Mouse (Mus musculus) urinary bladder, adult 2 months (tissue): ENCODE measurements around the gene Dusp13. TPM values are rescaled to one million over a fixed set of nuclear protein-coding genes. Genes with fewer than 3 reads are reported as not detected.

Experiments
- DNase-seq: peaks from one replicate; pipeline ENCODE4 v3.0.0; 2022; ENCODE audit warnings: low spot score
- polyA plus RNA-seq: library from polyadenylated mRNA; depleted of rRNA; stranded (reverse); fragments of >200 nt; gene quantifications from 2 replicates; pipeline ENCODE4 v1.2.3, GENCODE M21; 2012; rRNA removed

The Dusp13 gene
- 0.33 TPM in 1 of 2 replicates, not detected in the other for polyA plus RNA-seq

GRCm38 (mm10) chr14:21750881-21751542, at the start of gene Dusp13:
TSS of gene Dusp13 (minus strand) at chr14:21751181.
- DNase-seq = peak; percentile 57

GRCm38 (mm10) chr14:21800641-21801040, 49.7 kb upstream of the Dusp13 start:
- DNase-seq = no peak

- no peak for DNase-seq
Measured at GRCm38 (mm10) chr14:21792250-21792649, 41.3 kb upstream of the Dusp13 start.

GRCm38 (mm10) chr14:21791722-21792121, 40.7 kb upstream of the Dusp13 start:
- DNase-seq = no peak

- DNase-seq = no peak
Measured at GRCm38 (mm10) chr14:21790585-21791251, 39.7 kb upstream of the Dusp13 start.

- no peak for DNase-seq
Measured at GRCm38 (mm10) chr14:21788121-21788520, 37.1 kb upstream of the Dusp13 start.

- DNase-seq = no peak
Measured at GRCm38 (mm10) chr14:21787374-21787773, 36.4 kb upstream of the Dusp13 start.

GRCm38 (mm10) chr14:21786500-21786899, 35.5 kb upstream of the Dusp13 start:
- no peak for DNase-seq

GRCm38 (mm10) chr14:21776201-21776600, 25.2 kb upstream of the Dusp13 start:
- DNase-seq = no peak

GRCm38 (mm10) chr14:21773946-21774345, 23.0 kb upstream of the Dusp13 start:
- no peak for DNase-seq

GRCm38 (mm10) chr14:21772506-21773281, 21.7 kb upstream of the Dusp13 start:
- DNase-seq = no peak

GRCm38 (mm10) chr14:21766398-21766958, 15.5 kb upstream of the Dusp13 start:
- DNase-seq = no peak

- no peak for DNase-seq
Measured at GRCm38 (mm10) chr14:21765754-21766397, 14.9 kb upstream of the Dusp13 start.

- DNase-seq = no peak
Measured at GRCm38 (mm10) chr14:21764646-21765045, 13.7 kb upstream of the Dusp13 start.

GRCm38 (mm10) chr14:21763736-21764135, 12.8 kb upstream of the Dusp13 start:
- no peak for DNase-seq

- no peak for DNase-seq
Measured at GRCm38 (mm10) chr14:21761560-21761959, 10.6 kb upstream of the Dusp13 start.

- no peak for DNase-seq
Measured at GRCm38 (mm10) chr14:21753367-21753766, 2.4 kb upstream of the Dusp13 start.

GRCm38 (mm10) chr14:21752411-21752810, 1.4 kb upstream of the Dusp13 start:
- no peak for DNase-seq

- peak; percentile 82 for DNase-seq
Measured at GRCm38 (mm10) chr14:21750008-21750880, 737 bp downstream of the Dusp13 start, which contains the start of gene Samd8. TSS of gene Samd8 (plus strand) at chr14:21750531.

GRCm38 (mm10) chr14:21748142-21748870, 2.7 kb downstream of the Dusp13 start:
- no peak for DNase-seq
